Mouse (Mus musculus) forebrain, embryonic 16.5 days (tissue): ENCODE measurements around the gene Il18r1. TPM values are rescaled to one million over a fixed set of nuclear protein-coding genes. Genes with fewer than 3 reads are reported as not detected.

Source experiments
- ATAC-seq: fragments of 200-750 bp; cut with Nextera tagmentation; 2 replicates; pipeline ENCODE4 v1.8.0; 2017; ENCODE audit warnings: mild to moderate bottlenecking, moderate library complexity
- H3K27ac ChIP-seq: fragments of 300-500 bp; sonication (generic); 2 replicates; pipeline ENCODE4 v1.5.1; 2014; ENCODE audit warnings: low read length, control low read depth
- H3K27me3 ChIP-seq: fragments of 300-500 bp; sonication (generic); replicated peaks from 2 replicates; pipeline ENCODE4 v1.6.1; 2014; ENCODE audit warnings: low read length; ENCODE audit not compliant: control insufficient read depth, insufficient read depth
- H3K36me3 ChIP-seq: fragments of 300-500 bp; sonication (generic); 2 replicates; pipeline ENCODE4 v1.6.1; 2014; ENCODE audit not compliant: control insufficient read depth, insufficient read depth
- H3K4me1 ChIP-seq: fragments of 300-500 bp; sonication (generic); replicated peaks from 2 replicates; pipeline ENCODE4 v1.6.1; 2014; ENCODE audit warnings: low read length; ENCODE audit not compliant: control insufficient read depth, insufficient read depth
- H3K4me2 ChIP-seq: fragments of 300-500 bp; sonication (generic); 2 replicates; pipeline ENCODE4 v1.6.1; 2014; ENCODE audit warnings: mild to moderate bottlenecking, low read length, control low read depth
- H3K4me3 ChIP-seq: fragments of 300-500 bp; sonication (generic); replicated peaks from 2 replicates; pipeline ENCODE4 v1.5.1; 2014; ENCODE audit warnings: mild to moderate bottlenecking, low read length, control low read depth
- H3K9ac ChIP-seq: fragments of 300-500 bp; sonication (generic); replicated peaks from 2 replicates; pipeline ENCODE4 v1.6.1; 2014; ENCODE audit warnings: low read depth, low read length, control low read depth
- H3K9me3 ChIP-seq: fragments of 300-500 bp; sonication (generic); 2 replicates; pipeline ENCODE4 v1.6.1; 2016; ENCODE audit warnings: low read length; ENCODE audit not compliant: control insufficient read depth
- WGBS: fragments of 180-500 bp; shearing (Covaris S2); extraction: QIAGEN DNeasy Blood & Tissue Kit; methylation state at CpG from one replicate; pipeline ENCODE4 v1.1.7; 2014; 5-methylcytosine and 5-hydroxymethylcytosine counted together
- polyA plus RNA-seq: library from polyadenylated mRNA; unstranded; fragments of >200 nt; fragmentation: Nextera tagmentation; extraction: Ambion mirVana; gene quantifications from 2 replicates; pipeline ENCODE4 v1.2.1, GENCODE M21; 2015

The Il18r1 gene
- polyA plus RNA-seq, 1 experiment from 2014 or later, result not detected

- Histone ChIP-seq H3K9me3 (no peaks in the 10 kb centered on the region), H3K4me3 (no peak overlapping the region), H3K27me3 (no peaks in the 10 kb centered on the region), H3K36me3 (no peaks in the 10 kb centered on the region), H3K9ac (no peak overlapping the region), H3K27ac (no peak overlapping the region), H3K4me1 (no peaks in the 10 kb centered on the region), H3K4me2 (no peak overlapping the region)
- ATAC-seq, result no peak
- WGBS, result 66% methylated on average over 3 of the region's 3 CpGs
Measured at GRCm38 (mm10) chr1:40475697-40476096, 10.3 kb downstream of the Il18r1 start.

- no peaks in the 10 kb centered on the region for H3K27me3 ChIP-seq
- H3K9ac ChIP-seq, result no peak overlapping the region
- no peak overlapping the region for H3K4me3 ChIP-seq
- no peak overlapping the region for H3K4me2 ChIP-seq
- H3K36me3 ChIP-seq, result no peaks in the 10 kb centered on the region
- H3K4me1 ChIP-seq, result no peaks in the 10 kb centered on the region
- H3K9me3 ChIP-seq, result no peaks in the 10 kb centered on the region
- 76% methylated on average over 4 of the region's 4 CpGs for WGBS
- no peak overlapping the region for H3K27ac ChIP-seq
- no peak for ATAC-seq
Measured at GRCm38 (mm10) chr1:40476756-40477155, 11.4 kb downstream of the Il18r1 start.

- WGBS, result 86% methylated on average over 6 of the region's 6 CpGs
- H3K4me2 ChIP-seq, result no peak overlapping the region
- H3K9ac ChIP-seq, result no peak overlapping the region
- H3K9me3 ChIP-seq, result no peaks in the 10 kb centered on the region
- no peak overlapping the region for H3K27ac ChIP-seq
- no peak overlapping the region for H3K4me3 ChIP-seq
- H3K27me3 ChIP-seq, result no peaks in the 10 kb centered on the region
- H3K36me3 ChIP-seq, result no peaks in the 10 kb centered on the region
- ATAC-seq, result no peak
- no peaks in the 10 kb centered on the region for H3K4me1 ChIP-seq
Measured at GRCm38 (mm10) chr1:40479505-40479923, 14.2 kb downstream of the Il18r1 start.

GRCm38 (mm10) chr1:40494594-40494993 is 29.2 kb downstream of the Il18r1 start:
- H3K4me3 ChIP-seq, result no peak overlapping the region
- H3K36me3 ChIP-seq, result no peaks in the 10 kb centered on the region
- no peak overlapping the region for H3K9ac ChIP-seq
- no peak for ATAC-seq
- no peaks in the 10 kb centered on the region for H3K9me3 ChIP-seq
- H3K27ac ChIP-seq, result no peak overlapping the region
- no peaks in the 10 kb centered on the region for H3K4me1 ChIP-seq
- H3K4me2 ChIP-seq, result no peak overlapping the region
- 91% methylated on average over 4 of the region's 4 CpGs for WGBS
- H3K27me3 ChIP-seq, result no peaks in the 10 kb centered on the region

- H3K36me3 ChIP-seq, result no peaks in the 10 kb centered on the region
- H3K27me3 ChIP-seq, result no peaks in the 10 kb centered on the region
- 94% methylated on average over 1 of the region's 1 CpGs for WGBS
- H3K4me3 ChIP-seq, result no peak overlapping the region
- H3K4me1 ChIP-seq, result no peaks in the 10 kb centered on the region
- ATAC-seq, result no peak
- H3K4me2 ChIP-seq, result no peak overlapping the region
- H3K27ac ChIP-seq, result no peak overlapping the region
- no peak overlapping the region for H3K9ac ChIP-seq
- no peaks in the 10 kb centered on the region for H3K9me3 ChIP-seq
Measured at GRCm38 (mm10) chr1:40499708-40500107, 34.4 kb downstream of the Il18r1 start.

- ATAC-seq, result no peak
- WGBS, result 87% methylated on average over 4 of the region's 4 CpGs
- Histone ChIP-seq H3K4me1 (no peaks in the 10 kb centered on the region), H3K27ac (no peak overlapping the region), H3K4me3 (no peak overlapping the region), H3K9ac (no peak overlapping the region), H3K9me3 (no peaks in the 10 kb centered on the region), H3K27me3 (no peaks in the 10 kb centered on the region), H3K36me3 (no peaks in the 10 kb centered on the region), H3K4me2 (no peak overlapping the region)
Measured at GRCm38 (mm10) chr1:40501126-40501525, 35.8 kb downstream of the Il18r1 start.

- H3K36me3 ChIP-seq, result no peaks in the 10 kb centered on the region
- no peaks in the 10 kb centered on the region for H3K4me1 ChIP-seq
- no peak for ATAC-seq
- no peak overlapping the region for H3K4me2 ChIP-seq
- H3K9ac ChIP-seq, result no peak overlapping the region
- no peak overlapping the region for H3K27ac ChIP-seq
- H3K27me3 ChIP-seq, result no peaks in the 10 kb centered on the region
- H3K4me3 ChIP-seq, result no peak overlapping the region
- no peaks in the 10 kb centered on the region for H3K9me3 ChIP-seq
- 91% methylated on average over 11 of the region's 11 CpGs for WGBS
Measured at GRCm38 (mm10) chr1:40501546-40502398, 36.4 kb downstream of the Il18r1 start.

GRCm38 (mm10) chr1:40504548-40504947 is 39.2 kb downstream of the Il18r1 start:
- Histone ChIP-seq H3K27ac (no peak overlapping the region), H3K9ac (no peak overlapping the region), H3K27me3 (no peaks in the 10 kb centered on the region), H3K4me1 (no peaks in the 10 kb centered on the region), H3K4me2 (no peak overlapping the region), H3K9me3 (no peaks in the 10 kb centered on the region), H3K36me3 (no peaks in the 10 kb centered on the region), H3K4me3 (no peak overlapping the region)
- ATAC-seq, result no peak
- 88% methylated on average over 5 of the region's 5 CpGs for WGBS

- ATAC-seq, result peak; percentile 54; the same call in 1 of the 2 replicates
- H3K4me1 ChIP-seq, result peaks cover 6% of the 10 kb centered on the region; the same call in 1 of the 2 replicates
- H3K4me2 ChIP-seq, result peak within 1 kb of the TSS; percentile 12
- H3K9ac ChIP-seq, result no peak within 1 kb of the TSS
- H3K27ac ChIP-seq, result no peak within 1 kb of the TSS
- H3K4me3 ChIP-seq, result no peak within 1 kb of the TSS
- H3K27me3 ChIP-seq, result no peaks in the 10 kb centered on the region
- H3K36me3 ChIP-seq, result no peaks in the 10 kb centered on the region
- 9% methylated on average over 9 of the region's 9 CpGs for WGBS
- H3K9me3 ChIP-seq, result no peaks in the 10 kb centered on the region
Measured at GRCm38 (mm10) chr1:40514851-40515585, 49.7 kb downstream of the Il18r1 start, which contains the start of gene Il18rap. Gene Il18rap (plus strand): TSS chr1:40515362.
